Mouse (Mus musculus): Measurements from ENCODE around the gene Cpped1.

Cpped1 gene

GRCm38 (mm10) chr16:11757471-11757870 is 151.8 kb downstream of the Cpped1 start:
- no peak for DNase-seq

- DNase-seq: no peak
These were observed 152.5 kb downstream of the Cpped1 start for GRCm38 (mm10) chr16:11756598-11757245.

- DNase-seq: no peak
These were observed 153.8 kb downstream of the Cpped1 start for GRCm38 (mm10) chr16:11755281-11756066.

GRCm38 (mm10) chr16:11754136-11754535 is 155.1 kb downstream of the Cpped1 start:
- DNase-seq: no peak
